In genomic region chr11:111442257-111442656, GRCm38 (mm10) we compare ENCODE assay signal across 21 mouse cellular contexts.
A peak's percentile ranks its signal among the peaks of the same experiment; 100 is the strongest.
DNase-seq lines count a peak whose midpoint lies in the region; ATAC-seq and TF ChIP-seq lines count a peak whose summit lies in the region.
"Had no signal": no experiment of that assay in that cellular context is flagged by ENCODE, and none has a peak within 500 bp of the region (broad histone marks: within the 10 kb centered on the region; RNA-seq: fewer than 3 reads in every experiment).

No protein-coding gene starts in this region.

- peaks cover 24% of the 10 kb centered on the region for H3K4me1 ChIP-seq in bone marrow macrophage, adult 2 months (ENCODE audit: control insufficient read depth, insufficient read depth, low read length)
- no peaks in the 10 kb centered on the region for H3K4me1 ChIP-seq in forebrain, embryonic 12.5 days
- no peaks in the 10 kb centered on the region for H3K4me1 ChIP-seq in embryonic facial prominence, embryonic 10.5 days
- H3K4me1 ChIP-seq: embryonic facial prominence, embryonic 13.5 days; embryonic facial prominence, embryonic 15.5 days; forebrain, embryonic 10.5 days; forebrain, embryonic 13.5 days; forebrain, embryonic 15.5 days had no signal

- no peak overlapping the region for H3K4me2 ChIP-seq in forebrain, embryonic 12.5 days
- H3K4me2 ChIP-seq: embryonic facial prominence, embryonic 13.5 days; embryonic facial prominence, embryonic 15.5 days; forebrain, embryonic 13.5 days; forebrain, embryonic 15.5 days had no signal

- peak; percentile 71 for ATAC-seq in common myeloid progenitor, adult 5-6 weeks (replicated peaks; ENCODE audit: low read depth, poor library complexity, severe bottlenecking)
- ATAC-seq in megakaryocyte, adult 5-6 weeks (ENCODE audit: poor library complexity, severe bottlenecking), result peak; percentile 48
- no peak for ATAC-seq in forebrain, embryonic 12.5 days (ENCODE audit: low FRiP score)
- ATAC-seq: forebrain, embryonic 13.5 days; forebrain, embryonic 15.5 days; forebrain, postnatal 0 days had no signal

- H3K27me3 ChIP-seq in forebrain, embryonic 12.5 days, result no peaks in the 10 kb centered on the region
- H3K27me3 ChIP-seq in embryonic facial prominence, embryonic 10.5 days (replicated peaks; ENCODE audit: low read depth, poor library complexity, severe bottlenecking), result no peaks in the 10 kb centered on the region
- H3K27me3 ChIP-seq: embryonic facial prominence, embryonic 13.5 days; embryonic facial prominence, embryonic 15.5 days; forebrain, embryonic 13.5 days; forebrain, embryonic 15.5 days had no signal

- DNase-seq in embryonic facial prominence, embryonic 10.5 days (ENCODE audit: low spot score), result no peak
- DNase-seq in lung, postnatal 25 days (ENCODE audit: low spot score), result no peak
- DNase-seq: adrenal gland, adult 2 months; adrenal gland, postnatal 10 days; adrenal gland, postnatal 25 days; cerebellum, adult 11-12 months; cerebellum, adult 2 months; cerebellum, adult 9-11 months; cerebellum, postnatal 14 days; cerebellum, postnatal 36 days; forebrain, postnatal 0 days had no signal

- 0 out of 2 replicates have a peak overlapping the region, but pooled peaks have one; percentile 6 for H3K27ac ChIP-seq in bone marrow macrophage, adult 2 months (ENCODE audit: insufficient read depth, low read depth, low read length)
- H3K27ac ChIP-seq in forebrain, embryonic 12.5 days, result no peak overlapping the region
- H3K27ac ChIP-seq in embryonic facial prominence, embryonic 10.5 days (replicated peaks), result no peak overlapping the region
- H3K27ac ChIP-seq: embryonic facial prominence, embryonic 13.5 days; embryonic facial prominence, embryonic 15.5 days; forebrain, embryonic 10.5 days; forebrain, embryonic 13.5 days; forebrain, embryonic 15.5 days had no signal

- no peak for TF ChIP-seq POLR2A in bone marrow macrophage, adult 2 months (IDR thresholded peaks at IDR 0.05; ENCODE audit: borderline replicate concordance, low read depth, low read length)

- no peak overlapping the region for H3K9ac ChIP-seq in forebrain, embryonic 12.5 days
- H3K9ac ChIP-seq: embryonic facial prominence, embryonic 13.5 days; embryonic facial prominence, embryonic 15.5 days; forebrain, embryonic 13.5 days; forebrain, embryonic 15.5 days; forebrain, postnatal 0 days had no signal

- TF ChIP-seq CTCF in bone marrow macrophage, adult 2 months (IDR thresholded peaks at IDR 0.05; ENCODE audit: low read depth, low read length), result no peak

- H3K9me3 ChIP-seq in forebrain, embryonic 12.5 days, result no peaks in the 10 kb centered on the region
- H3K9me3 ChIP-seq in embryonic facial prominence, embryonic 10.5 days, result no peaks in the 10 kb centered on the region
- H3K9me3 ChIP-seq: embryonic facial prominence, embryonic 13.5 days; embryonic facial prominence, embryonic 15.5 days; forebrain, embryonic 10.5 days; forebrain, embryonic 13.5 days; forebrain, embryonic 15.5 days had no signal

- no peaks in the 10 kb centered on the region for H3K36me3 ChIP-seq in forebrain, embryonic 12.5 days (replicated peaks)
- no peaks in the 10 kb centered on the region for H3K36me3 ChIP-seq in embryonic facial prominence, embryonic 10.5 days (replicated peaks)
- H3K36me3 ChIP-seq: embryonic facial prominence, embryonic 13.5 days; embryonic facial prominence, embryonic 15.5 days; forebrain, embryonic 10.5 days; forebrain, embryonic 15.5 days had no signal

- no peak overlapping the region for H3K4me3 ChIP-seq in bone marrow macrophage, adult 2 months (ENCODE audit: insufficient read depth, low read length)
- H3K4me3 ChIP-seq in forebrain, embryonic 12.5 days (replicated peaks), result no peak overlapping the region
- H3K4me3 ChIP-seq in embryonic facial prominence, embryonic 10.5 days, result no peak overlapping the region
- H3K4me3 ChIP-seq: embryonic facial prominence, embryonic 13.5 days; embryonic facial prominence, embryonic 15.5 days; erythroblast, embryonic 14.5 days; forebrain, embryonic 10.5 days; forebrain, embryonic 13.5 days; forebrain, embryonic 15.5 days had no signal
